Comparison of ENCODE assay signal across 13 mouse cellular contexts in genomic region chr5:135931526-135931925, GRCm38 (mm10). TPM values are rescaled to one million over a fixed set of nuclear protein-coding genes. Genes with fewer than 3 reads are reported as not detected.
A peak's percentile ranks its signal among the peaks of the same experiment; 100 is the strongest.
DNase-seq lines count a peak whose midpoint lies in the region; ATAC-seq and TF ChIP-seq lines count a peak whose summit lies in the region.
"Had no signal": no experiment of that assay in that cellular context is flagged by ENCODE, and none has a peak within 500 bp of the region (broad histone marks: within the 10 kb centered on the region; RNA-seq: fewer than 3 reads in every experiment).

No protein-coding gene starts in this region.

- no peak overlapping the region for H3K27ac ChIP-seq in hindbrain, embryonic 13.5 days
- no peak overlapping the region for H3K27ac ChIP-seq in hindbrain, embryonic 11.5 days (ENCODE audit: low read depth, low read length)
- no peak overlapping the region for H3K27ac ChIP-seq in bone marrow macrophage, adult 2 months (ENCODE audit: insufficient read depth, low read depth, low read length)
- H3K27ac ChIP-seq: limb, embryonic 13.5 days had no signal

- no peak for TF ChIP-seq CTCF in E14TG2a.4 (conservative IDR thresholded peaks at IDR 0.05; ENCODE audit: low read length)
- no peak for TF ChIP-seq CTCF in bone marrow macrophage, adult 2 months (IDR thresholded peaks at IDR 0.05; ENCODE audit: low read depth, low read length)

- no peaks in the 10 kb centered on the region for H3K27me3 ChIP-seq in hindbrain, embryonic 13.5 days
- no peaks in the 10 kb centered on the region for H3K27me3 ChIP-seq in hindbrain, embryonic 11.5 days (ENCODE audit: control insufficient read depth, insufficient read depth, low read length)
- H3K27me3 ChIP-seq in E14TG2a.4 (ENCODE audit: insufficient read depth, low read length), result no peaks in the 10 kb centered on the region
- H3K27me3 ChIP-seq: limb, embryonic 13.5 days had no signal

- peak overlapping the region; percentile 51 for H3K9ac ChIP-seq in hindbrain, embryonic 13.5 days
- no peak overlapping the region for H3K9ac ChIP-seq in hindbrain, embryonic 11.5 days (ENCODE audit: low read depth, low read length)

- no peak for ATAC-seq in hindbrain, embryonic 13.5 days (ENCODE audit: low FRiP score)
- no peak for ATAC-seq in hindbrain, embryonic 11.5 days (ENCODE audit: low FRiP score)

- H3K4me2 ChIP-seq in hindbrain, embryonic 13.5 days, result peak overlapping the region; percentile 57
- no peak overlapping the region for H3K4me2 ChIP-seq in hindbrain, embryonic 11.5 days (replicated peaks; ENCODE audit: low read depth, low read length)

- H3K4me1 ChIP-seq in hindbrain, embryonic 13.5 days (replicated peaks), result peaks cover 67% of the 10 kb centered on the region
- peaks cover 2% of the 10 kb centered on the region; the same call in 1 of the 2 replicates for H3K4me1 ChIP-seq in hindbrain, embryonic 11.5 days (replicated peaks; ENCODE audit: control insufficient read depth, insufficient read depth, low read length)
- H3K4me1 ChIP-seq in E14TG2a.4 (replicated peaks; ENCODE audit: low read depth, low read length), result peaks cover 79% of the 10 kb centered on the region
- peaks cover 28% of the 10 kb centered on the region for H3K4me1 ChIP-seq in bone marrow macrophage, adult 2 months (ENCODE audit: control insufficient read depth, insufficient read depth, low read length)

- 95% methylated on average over 9 of the region's 9 CpGs for WGBS in hindbrain, embryonic 13.5 days
- 97% methylated on average over 9 of the region's 9 CpGs for WGBS in hindbrain, embryonic 11.5 days

- peaks cover 49% of the 10 kb centered on the region for H3K36me3 ChIP-seq in hindbrain, embryonic 13.5 days
- H3K36me3 ChIP-seq in hindbrain, embryonic 11.5 days (ENCODE audit: control insufficient read depth, insufficient read depth, low read length), result peaks cover 12% of the 10 kb centered on the region
- H3K36me3 ChIP-seq in E14TG2a.4 (ENCODE audit: insufficient read depth, low read length), result peaks cover 65% of the 10 kb centered on the region

- intact Hi-C loops in left cerebral cortex, postnatal 36 days (cut with DNase I), result no loop called here

- DNase-seq in hindbrain, embryonic 11.5 days (ENCODE audit: low spot score), result no peak
- DNase-seq in left cerebral cortex, postnatal 36 days (ENCODE audit: low spot score in 2 of 2), result peak; percentile 52 to 54
- DNase-seq in yolk sac, embryonic 10.5 days (ENCODE audit: low spot score), result no peak
- no peak for DNase-seq in c-Kit-positive CD71-positive TER-119-positive erythroid progenitor cells, embryonic 14.5 days (ENCODE audit: low spot score)
- DNase-seq: adrenal gland, postnatal 14 days; embryo, embryonic 11 days; thymus, postnatal 25 days had no signal

- TF ChIP-seq POLR2A in bone marrow macrophage, adult 2 months (IDR thresholded peaks at IDR 0.05; ENCODE audit: borderline replicate concordance, low read depth, low read length), result no peak

- H3K4me3 ChIP-seq in hindbrain, embryonic 13.5 days, result peak overlapping the region; percentile 94
- no peak overlapping the region for H3K4me3 ChIP-seq in hindbrain, embryonic 11.5 days (ENCODE audit: low read depth, low read length)
- H3K4me3 ChIP-seq in E14TG2a.4 (replicated peaks; ENCODE audit: low read length), result peak overlapping the region; percentile 99
- H3K4me3 ChIP-seq in bone marrow macrophage, adult 2 months (ENCODE audit: insufficient read depth, low read length), result peak overlapping the region; percentile 34; the same call in 1 of the 2 replicates

- H3K9me3 ChIP-seq in hindbrain, embryonic 13.5 days, result no peaks in the 10 kb centered on the region
- H3K9me3 ChIP-seq in hindbrain, embryonic 11.5 days (ENCODE audit: control insufficient read depth, low read length), result no peaks in the 10 kb centered on the region
- H3K9me3 ChIP-seq in E14TG2a.4 (ENCODE audit: low read length), result no peaks in the 10 kb centered on the region
- H3K9me3 ChIP-seq: limb, embryonic 13.5 days had no signal

RNA-seq across cellular contexts. Expression of gene Ywhag, which starts 2.9 kb away (rescaled TPM):
- polyA plus RNA-seq in hindbrain, embryonic 13.5 days (2015; fragmentation: Nextera tagmentation; extraction: Ambion mirVana), result 646 and 674 TPM in 2 replicates
- 204 and 208 TPM in 2 replicates for polyA plus RNA-seq in hindbrain, embryonic 11.5 days (2014; fragmentation: Nextera tagmentation; extraction: Ambion mirVana)
- 151 and 157 TPM in 2 replicates for polyA plus RNA-seq in bone marrow macrophage, adult 2 months (2012; ENCODE audit: insufficient read depth, insufficient read length, missing spikeins)
- 1,000 to 10,000 TPM; 1,175 to 1,315 TPM for total RNA-seq in left cerebral cortex, postnatal 36 days (2021)

RNA-seq across cellular contexts. Expression of gene Ssc4d, which starts 42.8 kb away (rescaled TPM):
- 0.61 and 1.4 TPM in 2 replicates for polyA plus RNA-seq in hindbrain, embryonic 13.5 days (2015; fragmentation: Nextera tagmentation; extraction: Ambion mirVana)
- polyA plus RNA-seq in hindbrain, embryonic 11.5 days (2014; fragmentation: Nextera tagmentation; extraction: Ambion mirVana), result 1.6 and 2.4 TPM in 2 replicates
- 6.8 and 10.0 TPM in 2 replicates for polyA plus RNA-seq in bone marrow macrophage, adult 2 months (2012; ENCODE audit: insufficient read depth, insufficient read length, missing spikeins)
- 1 to 10 TPM; 1.4 TPM for total RNA-seq in left cerebral cortex, postnatal 36 days (2021)

RNA-seq across cellular contexts. Expression of gene Hspb1, which starts 43.8 kb away (rescaled TPM):
- 8.9 and 10.3 TPM in 2 replicates for polyA plus RNA-seq in hindbrain, embryonic 13.5 days (2015; fragmentation: Nextera tagmentation; extraction: Ambion mirVana)
- polyA plus RNA-seq in hindbrain, embryonic 11.5 days (2014; fragmentation: Nextera tagmentation; extraction: Ambion mirVana), result 16.6 and 26.1 TPM in 2 replicates
- polyA plus RNA-seq in bone marrow macrophage, adult 2 months (2012; ENCODE audit: insufficient read depth, insufficient read length, missing spikeins), result 0.80 and 1.8 TPM in 2 replicates
- total RNA-seq in left cerebral cortex, postnatal 36 days (2021), result 10 to 100 TPM; 11.6 to 24.2 TPM

RNA-seq across cellular contexts. Expression of gene Zp3, which starts 48.4 kb away (rescaled TPM):
- 0.17 TPM in 1 of 2 replicates, not detected in the other for polyA plus RNA-seq in hindbrain, embryonic 13.5 days (2015; fragmentation: Nextera tagmentation; extraction: Ambion mirVana)
- polyA plus RNA-seq in hindbrain, embryonic 11.5 days (2014; fragmentation: Nextera tagmentation; extraction: Ambion mirVana), result not detected in 2 replicates
- polyA plus RNA-seq in bone marrow macrophage, adult 2 months (2012; ENCODE audit: insufficient read depth, insufficient read length, missing spikeins), result not detected in 2 replicates
- not detected for total RNA-seq in left cerebral cortex, postnatal 36 days (2021)
- total RNA-seq: adrenal gland, postnatal 14 days; gastrocnemius, adult 18-20 months had no signal
- polyA plus RNA-seq: intestine, embryonic 14.5 days had no signal

Comparison
In these comparisons a context has a peak if more than half of its experiments do, and no peak if none do; other contexts are left out.
1. DNase-seq: peak in left cerebral cortex, postnatal 36 days (2 of 2); none in hindbrain, embryonic 11.5 days (single experiment), yolk sac, embryonic 10.5 days (single experiment) and c-Kit-positive CD71-positive TER-119-positive erythroid progenitor cells, embryonic 14.5 days (single experiment).